Mouse (Mus musculus) kidney, adult 2 months (tissue): Measurements from ENCODE around the gene Nampt. TPM values are rescaled to one million over a fixed set of nuclear protein-coding genes. Genes with fewer than 3 reads are reported as not detected.
A peak's percentile ranks its signal among the peaks of the same experiment; 100 is the strongest.

Experiments
- DNase-seq: peaks from one replicate; pipeline ENCODE4 v3.0.0; 2021
- H3K27ac ChIP-seq: fragments of 200-500 bp; 2 replicates; pipeline ENCODE4 v1.5.1; 2012; ENCODE audit warnings: low read depth, low read length, control low read depth, inconsistent platforms; ENCODE audit not compliant: insufficient read depth
- H3K27me3 ChIP-seq: fragments of 200-500 bp; replicated peaks from 2 replicates; pipeline ENCODE4 v1.6.1; 2012; ENCODE audit warnings: mild to moderate bottlenecking, moderate library complexity, low read length, inconsistent platforms; ENCODE audit not compliant: control insufficient read depth, insufficient read depth
- H3K36me3 ChIP-seq: fragments of 200-500 bp; 2 replicates; pipeline ENCODE4 v1.6.1; 2012; ENCODE audit warnings: mild to moderate bottlenecking, moderate library complexity, low read length, inconsistent platforms; ENCODE audit not compliant: control insufficient read depth, insufficient read depth
- H3K4me1 ChIP-seq: fragments of 200-500 bp; 2 replicates; pipeline ENCODE4 v1.6.1; 2011; ENCODE audit warnings: low read length; ENCODE audit not compliant: control insufficient read depth, insufficient read depth
- H3K4me3 ChIP-seq: fragments of 200-500 bp; 2 replicates; pipeline ENCODE4 v1.5.1; 2011; ENCODE audit warnings: mild to moderate bottlenecking, low read depth, low read length, control low read depth; ENCODE audit not compliant: insufficient read depth
- CTCF ChIP-seq: fragments of 200-500 bp; conservative IDR thresholded peaks from 2 replicates; pipeline ENCODE4 v1.5.1; 2011; ENCODE audit warnings: low read depth, mild to moderate bottlenecking, control low read depth, low read length, moderate library complexity, mixed read lengths; ENCODE audit not compliant: insufficient read depth, insufficient read length
- POLR2A ChIP-seq: fragments of 200-500 bp; IDR thresholded peaks from one replicate; pipeline ENCODE4 v1.6.1; 2011; ENCODE audit warnings: low read depth, low read length, control low read depth
- WGBS: fragments of 180-500 bp; shearing (Covaris S2); methylation state at CpG from one replicate; pipeline ENCODE4 v1.1.7; 2018; 5-methylcytosine and 5-hydroxymethylcytosine counted together
- polyA plus RNA-seq: library from polyadenylated mRNA; depleted of rRNA; stranded (reverse); fragments of >200 nt; gene quantifications from 2 replicates; pipeline ENCODE4 v1.2.3, GENCODE M21; 2012

The Nampt gene
- polyA plus RNA-seq, 1 experiment = 37.6 TPM

DNA sequence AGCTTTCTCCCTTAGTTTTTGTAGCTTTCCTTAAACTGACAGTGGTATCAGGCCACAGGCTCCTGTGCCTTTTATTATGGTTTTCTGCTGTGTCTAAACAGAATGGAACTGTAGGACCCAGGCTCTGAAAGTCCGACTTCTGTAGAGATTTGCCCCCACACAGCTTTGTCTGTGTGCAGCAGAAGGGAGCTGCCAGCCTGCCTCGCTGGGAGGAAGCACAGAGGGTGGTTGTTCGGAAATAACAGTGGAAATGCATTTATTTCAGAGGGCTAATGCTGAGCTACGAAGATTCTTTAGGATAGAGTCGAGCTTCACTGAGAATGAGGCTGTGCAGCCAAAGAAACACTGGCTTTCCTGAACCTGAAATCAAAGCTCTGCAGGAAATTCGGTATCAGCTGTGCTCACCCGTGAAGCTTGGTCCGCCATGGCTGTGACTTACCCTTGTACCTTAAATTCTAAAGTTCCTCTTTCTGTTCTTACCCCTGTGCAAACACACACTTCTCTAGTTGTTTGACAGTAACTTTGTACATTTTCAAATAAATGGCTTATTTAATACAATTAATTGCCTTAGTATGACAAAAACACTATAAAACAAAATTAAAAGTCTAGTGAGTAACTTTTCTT lies 8.9 kb downstream of the Nampt start:
- peaks cover 19% of the 10 kb centered on the region; the same call in 1 of the 2 replicates for H3K4me1 ChIP-seq
- peaks cover 1% of the 10 kb centered on the region; the same call in 1 of the 2 replicates for H3K36me3 ChIP-seq
- no peak overlapping the region for H3K4me3 ChIP-seq
- DNase-seq = peak; percentile 16
- WGBS = 38% methylated on average over 8 of the region's 8 CpGs
- no peaks in the 10 kb centered on the region for H3K27me3 ChIP-seq
- no peak for TF ChIP-seq CTCF
- peak overlapping the region; percentile 45; the same call in 1 of the 2 replicates for H3K27ac ChIP-seq

GRCm38 (mm10) chr12:32829321-32830090 lies 10.2 kb downstream of the Nampt start:
- peaks cover 9% of the 10 kb centered on the region for H3K36me3 ChIP-seq
- peak; percentile 78 for DNase-seq
- 71% methylated on average over 9 of the region's 9 CpGs for WGBS
- H3K27ac ChIP-seq = no peak overlapping the region
- peaks cover 19% of the 10 kb centered on the region; the same call in 1 of the 2 replicates for H3K4me1 ChIP-seq
- TF ChIP-seq POLR2A (no peak), CTCF (no peak)
- H3K27me3 ChIP-seq = no peaks in the 10 kb centered on the region
- no peak overlapping the region for H3K4me3 ChIP-seq

GRCm38 (mm10) chr12:32832076-32832475 lies 12.7 kb downstream of the Nampt start:
- Histone ChIP-seq H3K4me3 (no peak overlapping the region), H3K27me3 (no peaks in the 10 kb centered on the region), H3K27ac (no peak overlapping the region), H3K4me1 (peaks cover 18% of the 10 kb centered on the region; the same call in 1 of the 2 replicates), H3K36me3 (peaks cover 9% of the 10 kb centered on the region)
- TF ChIP-seq POLR2A = no peak
- no peak for TF ChIP-seq CTCF
- WGBS = 87% methylated on average over 3 of the region's 3 CpGs
- no peak for DNase-seq

DNA sequence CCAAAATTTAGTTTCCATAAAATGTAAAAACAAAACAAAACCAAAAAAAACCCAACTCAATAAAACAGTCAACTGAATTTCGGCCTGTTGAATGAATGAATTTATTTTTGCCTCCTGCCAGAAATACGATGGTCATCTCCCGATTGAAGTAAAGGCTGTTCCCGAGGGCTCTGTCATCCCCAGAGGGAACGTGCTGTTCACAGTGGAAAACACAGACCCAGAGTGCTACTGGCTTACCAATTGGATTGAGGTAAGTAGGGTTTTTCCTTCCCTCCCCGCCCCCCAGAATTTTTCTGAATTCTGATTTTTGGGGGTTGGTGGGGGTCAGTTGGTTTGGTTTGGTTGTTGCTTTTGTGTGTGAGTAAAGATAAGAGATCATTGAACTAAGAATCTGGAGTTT lies 15.4 kb downstream of the Nampt start:
- Histone ChIP-seq H3K4me3 (no peak overlapping the region), H3K27me3 (no peaks in the 10 kb centered on the region), H3K4me1 (peaks cover 3% of the 10 kb centered on the region; the same call in 1 of the 2 replicates), H3K36me3 (peaks cover 18% of the 10 kb centered on the region), H3K27ac (no peak overlapping the region)
- no peak for DNase-seq
- WGBS = 73% methylated on average over 6 of the region's 6 CpGs
- TF ChIP-seq POLR2A (no peak), CTCF (no peak)

GRCm38 (mm10) chr12:32835235-32835634 lies 15.9 kb downstream of the Nampt start:
- H3K27ac ChIP-seq = 0 out of 2 replicates have a peak overlapping the region, but pooled peaks have one; percentile 16
- H3K4me1 ChIP-seq = peaks cover 3% of the 10 kb centered on the region; the same call in 1 of the 2 replicates
- peak; percentile 81 for DNase-seq
- H3K27me3 ChIP-seq = no peaks in the 10 kb centered on the region
- peaks cover 18% of the 10 kb centered on the region for H3K36me3 ChIP-seq
- TF ChIP-seq CTCF = no peak
- 15% methylated on average over 4 of the region's 4 CpGs for WGBS
- no peak overlapping the region for H3K4me3 ChIP-seq

GRCm38 (mm10) chr12:32838406-32838805 lies 19.1 kb downstream of the Nampt start:
- Histone ChIP-seq H3K4me3 (no peak overlapping the region), H3K27me3 (no peaks in the 10 kb centered on the region), H3K27ac (no peak overlapping the region), H3K36me3 (peaks cover 27% of the 10 kb centered on the region), H3K4me1 (peaks cover 3% of the 10 kb centered on the region; the same call in 1 of the 2 replicates)
- TF ChIP-seq POLR2A (no peak), CTCF (no peak)
- 86% methylated on average over 4 of the region's 4 CpGs for WGBS
- no peak for DNase-seq

DNA sequence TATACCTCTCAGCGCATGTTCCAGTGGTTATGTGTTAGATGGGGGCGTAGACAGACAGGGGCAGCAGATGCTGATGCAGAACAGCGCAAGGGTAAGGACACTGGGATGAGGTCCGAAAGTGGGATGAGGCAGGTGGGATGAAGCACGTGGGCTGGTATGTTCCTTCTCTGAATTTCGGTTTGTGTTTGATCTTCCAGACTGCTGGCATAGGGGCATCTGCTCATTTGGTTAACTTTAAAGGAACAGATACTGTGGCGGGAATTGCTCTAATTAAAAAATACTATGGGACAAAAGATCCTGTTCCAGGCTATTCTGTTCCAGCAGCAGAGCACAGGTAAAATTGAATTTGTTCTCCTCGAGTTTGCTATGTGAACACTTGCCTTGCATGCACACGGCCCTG lies 19.6 kb downstream of the Nampt start:
- H3K27me3 ChIP-seq = no peaks in the 10 kb centered on the region
- no peak for DNase-seq
- peaks cover 23% of the 10 kb centered on the region for H3K36me3 ChIP-seq
- WGBS = 95% methylated on average over 9 of the region's 9 CpGs
- H3K4me3 ChIP-seq = no peak overlapping the region
- H3K27ac ChIP-seq = no peak overlapping the region
- peaks cover 3% of the 10 kb centered on the region; the same call in 1 of the 2 replicates for H3K4me1 ChIP-seq
- TF ChIP-seq POLR2A (no peak), CTCF (no peak)
